Mouse (Mus musculus) kidney, postnatal 25 days (tissue): ENCODE measurements at regions not wholly inside any gene's neighbourhood (a gene's known extent, or its start where the extent isn't known, plus 50 kb on each side); places are given as distances from the start of the nearest gene placed in this dataset.

Experiments used
- DNase-seq, 2 experiments: peaks; one replicate each; pipeline ENCODE4 v3.0.0; 2021; ENCODE audit warnings: mixed read lengths in 2 of 2

DNA sequence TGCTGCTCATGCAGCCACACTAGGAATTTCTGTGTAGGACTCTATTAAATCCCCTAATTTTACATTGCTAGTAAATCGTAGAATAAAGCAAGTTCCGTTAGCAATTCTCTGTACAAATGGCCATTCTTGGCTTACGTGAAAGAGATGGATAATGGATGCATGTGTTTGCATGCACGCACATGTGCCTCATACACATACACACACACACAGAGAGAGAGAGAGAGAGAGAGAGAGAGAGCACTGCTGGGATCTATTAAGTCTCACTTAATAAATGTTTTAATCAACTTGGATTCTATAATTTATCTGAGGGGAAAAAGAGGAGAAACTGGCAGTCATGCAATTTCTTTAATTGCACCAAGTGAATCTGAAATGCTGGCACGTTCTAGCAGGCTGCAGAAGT is 244.5 kb upstream of the Spred2 start:
- no peak for DNase-seq

- DNase-seq, result no peak
Measured at GRCm38 (mm10) chr11:19701198-19701597, 223.0 kb upstream of the Spred2 start.

GRCm38 (mm10) chr11:19708821-19709220 is 215.4 kb upstream of the Spred2 start:
- DNase-seq, result no peak

DNA sequence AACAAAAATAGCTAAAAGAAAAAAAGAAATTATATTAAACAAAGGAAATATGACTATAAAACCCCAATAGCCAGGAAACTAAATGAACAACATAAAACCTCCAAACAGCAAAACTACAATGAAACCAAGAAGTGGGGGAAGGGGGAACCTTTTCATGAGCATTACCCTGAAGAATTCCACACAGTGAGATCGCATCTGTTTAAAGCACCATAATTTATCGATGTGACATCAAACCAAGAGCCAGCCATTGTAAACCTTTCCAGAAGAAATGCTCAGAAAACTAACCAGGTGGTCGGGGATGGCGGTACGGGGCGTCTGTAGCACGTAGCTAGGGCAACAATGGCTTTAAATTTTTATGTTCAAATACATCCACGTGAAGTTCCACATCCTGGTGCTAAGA is 214.8 kb upstream of the Spred2 start:
- no peak for DNase-seq

- no peak for DNase-seq
Measured at GRCm38 (mm10) chr11:19713091-19713490, 211.1 kb upstream of the Spred2 start.

DNA sequence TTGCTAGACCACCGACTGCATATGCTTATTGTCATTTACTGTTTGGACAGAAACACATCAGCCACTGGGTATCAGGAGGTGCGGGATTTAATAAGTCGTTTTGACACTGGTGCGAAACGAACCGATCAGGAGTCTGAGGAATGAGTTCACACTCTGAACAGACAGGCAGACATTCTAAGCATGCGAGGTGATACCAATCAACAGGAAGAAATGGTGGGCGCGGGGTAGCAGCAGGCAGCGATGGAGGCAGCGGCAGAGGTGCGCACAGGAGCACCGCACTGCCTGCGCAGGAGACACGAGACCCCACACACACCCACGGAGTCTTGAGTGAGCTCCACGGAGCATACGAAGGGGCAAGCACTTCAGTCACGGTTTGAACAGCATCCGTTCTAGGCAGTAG is 210.6 kb upstream of the Spred2 start:
- DNase-seq, result no peak

- no peak for DNase-seq
Measured at GRCm38 (mm10) chr11:19714211-19714610, 210.0 kb upstream of the Spred2 start.

DNA sequence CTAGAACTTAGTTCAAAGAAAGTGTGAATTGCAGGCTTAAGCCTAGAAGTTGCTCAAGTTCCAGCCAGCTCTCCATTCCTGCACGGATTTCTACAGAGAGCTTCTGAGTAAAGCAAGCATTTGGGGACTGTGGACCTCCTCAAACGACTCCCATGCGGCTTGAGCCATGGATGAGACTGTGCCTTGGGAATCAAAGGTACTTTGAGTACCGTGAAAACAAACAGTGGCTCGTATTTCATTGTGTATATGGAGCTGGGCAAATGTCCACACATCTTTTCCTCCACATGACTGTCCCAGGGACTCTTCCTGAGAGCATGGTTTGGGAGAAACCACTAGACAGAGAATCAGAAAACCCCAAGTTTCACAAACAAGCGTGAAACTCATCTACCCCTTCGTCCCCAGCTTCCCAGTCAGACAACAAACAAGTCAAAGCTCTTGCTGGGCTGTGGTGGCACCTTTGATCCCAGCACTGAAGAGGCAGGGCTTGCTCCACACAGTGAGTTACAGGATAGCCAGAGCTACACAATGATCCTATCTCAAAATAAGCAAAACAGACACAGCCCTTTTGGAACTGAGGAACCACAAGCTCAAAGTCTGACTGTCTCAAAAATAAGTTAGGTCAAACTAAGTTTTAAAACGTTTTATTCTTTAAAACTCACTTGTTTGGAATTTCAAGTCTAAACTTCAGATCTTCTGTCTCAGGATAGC is 209.1 kb upstream of the Spred2 start:
- DNase-seq, result no peak

- DNase-seq, result no peak
Measured at GRCm38 (mm10) chr11:19718165-19718564, 206.0 kb upstream of the Spred2 start.

DNA sequence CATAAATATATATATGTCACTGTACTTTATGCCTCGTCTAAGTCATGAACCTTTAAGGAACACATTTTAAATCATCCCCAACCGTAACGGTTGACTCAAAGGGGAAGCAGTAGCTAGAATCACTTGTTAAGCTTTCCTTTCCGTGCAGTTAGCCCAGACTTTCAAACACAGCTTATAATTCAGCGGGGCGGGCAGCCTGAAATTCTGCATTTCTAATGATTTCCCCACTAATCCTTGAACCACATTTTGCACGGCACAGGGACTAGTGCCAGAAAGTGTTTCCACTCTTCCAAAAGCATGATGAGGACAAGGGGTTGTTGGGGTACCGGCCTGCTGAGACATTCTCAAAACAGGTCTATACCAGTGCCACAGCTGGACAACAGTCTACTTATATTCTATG is 195.1 kb upstream of the Spred2 start:
- no peak for DNase-seq

DNA sequence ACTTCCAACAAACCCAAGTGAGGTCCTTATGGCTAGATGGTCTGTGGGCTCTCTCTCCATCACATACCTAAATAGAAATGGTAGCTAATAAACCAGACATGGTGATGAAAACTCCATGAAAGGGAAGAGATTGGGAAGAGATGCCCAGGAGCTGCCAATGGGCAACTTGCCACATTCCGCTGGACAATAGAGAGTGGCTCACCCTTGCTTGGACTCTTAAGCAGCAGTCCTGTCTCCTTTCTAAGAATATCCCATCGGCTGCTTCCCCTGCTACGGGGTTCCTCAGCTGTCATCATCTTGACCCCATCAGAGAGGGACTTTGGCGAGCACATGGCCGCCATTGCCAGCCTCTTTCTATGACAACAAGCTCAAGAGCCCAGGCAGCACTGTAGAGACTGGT is 193.4 kb upstream of the Spred2 start:
- DNase-seq, result no peak

- no peak for DNase-seq
Measured at GRCm38 (mm10) chr11:19736076-19736475, 188.1 kb upstream of the Spred2 start.

GRCm38 (mm10) chr11:19736926-19737325 is 187.2 kb upstream of the Spred2 start:
- no peak for DNase-seq

GRCm38 (mm10) chr11:19737331-19737730 is 186.8 kb upstream of the Spred2 start:
- DNase-seq, result no peak

GRCm38 (mm10) chr11:19737807-19738206 is 186.4 kb upstream of the Spred2 start:
- DNase-seq, result no peak

- DNase-seq, result no peak
Measured at GRCm38 (mm10) chr11:19739527-19740151, 184.5 kb upstream of the Spred2 start.

DNA sequence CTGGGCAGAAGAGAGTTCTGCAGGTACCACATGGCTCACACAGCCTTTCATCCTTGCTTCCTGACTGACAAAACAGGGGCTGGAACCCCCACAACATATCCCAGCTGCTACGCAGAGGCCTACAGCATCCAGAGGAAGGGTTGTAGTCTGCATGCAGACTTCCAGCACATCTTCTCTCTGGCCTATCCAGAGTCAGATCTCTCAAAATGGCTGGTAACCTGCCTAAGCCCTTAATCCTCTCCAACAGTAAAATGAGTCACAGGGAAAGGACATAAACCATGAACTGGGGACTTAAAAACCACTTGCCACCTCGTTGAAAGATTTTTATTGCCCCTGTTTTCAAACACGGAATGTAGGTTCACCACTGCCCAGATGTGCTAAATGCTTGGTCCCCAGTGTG is 183.6 kb upstream of the Spred2 start:
- DNase-seq, result no peak

DNA sequence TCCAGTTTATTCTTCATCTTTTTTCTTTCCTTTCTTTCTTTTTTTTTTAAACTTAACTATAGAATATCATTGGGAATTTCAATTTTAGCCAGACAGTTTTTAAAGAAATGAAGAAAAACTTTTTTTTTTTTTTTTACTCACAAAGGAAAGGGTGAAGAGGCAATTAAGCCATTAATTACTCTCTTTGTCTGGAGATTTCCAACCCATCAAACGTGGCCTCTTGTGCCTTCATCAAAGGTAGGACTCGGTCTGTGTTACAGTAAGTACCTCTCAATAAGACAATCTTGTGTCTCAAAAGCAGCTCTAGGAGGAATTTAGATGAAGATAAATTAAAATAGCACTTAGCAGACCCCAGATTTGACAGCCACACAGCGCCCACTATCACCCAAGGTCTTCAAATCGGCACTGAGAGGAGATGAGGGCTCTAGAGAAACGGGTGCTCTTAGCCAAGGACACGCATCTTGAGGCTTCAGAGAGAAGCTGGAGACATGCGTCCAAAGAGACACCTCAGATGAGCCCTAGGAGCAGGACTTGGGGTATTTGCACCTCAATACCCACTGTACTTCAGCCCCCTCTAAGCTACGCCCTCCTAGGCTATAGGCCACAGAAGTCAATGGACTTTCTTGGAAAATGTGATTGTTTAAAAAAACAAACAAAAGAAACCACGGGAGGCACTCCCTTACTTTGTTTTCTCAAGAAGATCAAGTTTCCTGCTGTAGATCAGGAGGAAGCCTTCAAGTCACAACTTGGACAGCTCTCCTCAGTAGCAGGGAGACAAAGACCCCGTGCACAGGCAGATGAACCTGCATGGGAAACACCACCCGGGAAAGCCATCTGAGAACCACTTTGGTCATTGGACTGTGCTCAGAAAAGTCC is 176.8 kb upstream of the Spred2 start:
- no peak for DNase-seq

DNA sequence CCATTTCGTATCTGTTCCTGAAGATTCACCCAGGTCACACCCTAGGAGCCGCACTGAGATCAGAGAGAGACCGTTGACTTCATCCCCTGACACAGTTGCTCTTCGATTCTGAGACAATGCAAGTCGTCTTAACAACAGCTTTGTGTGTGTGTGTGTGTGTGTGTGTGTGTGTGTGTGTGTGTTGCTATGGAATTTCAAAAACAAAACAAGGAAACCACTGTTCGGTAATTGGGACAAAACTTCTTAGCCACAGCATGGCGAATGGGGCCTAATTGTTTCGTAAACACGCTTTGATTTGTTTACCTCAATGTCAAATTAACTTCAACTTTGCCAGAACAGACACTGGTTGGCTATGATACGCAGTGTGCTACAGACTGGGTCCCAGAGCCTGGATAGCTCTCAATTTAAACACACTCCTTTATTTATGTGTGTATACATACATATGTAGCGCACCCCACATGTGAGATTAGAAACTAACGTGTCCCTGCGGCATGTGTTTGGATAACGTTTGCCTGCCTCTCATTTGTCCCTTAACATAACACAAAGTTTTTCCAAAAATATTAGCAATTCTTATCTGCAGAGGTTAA is 176.1 kb upstream of the Spred2 start:
- no peak for DNase-seq

- no peak for DNase-seq
Measured at GRCm38 (mm10) chr11:19758892-19759291, 165.3 kb upstream of the Spred2 start.

DNA sequence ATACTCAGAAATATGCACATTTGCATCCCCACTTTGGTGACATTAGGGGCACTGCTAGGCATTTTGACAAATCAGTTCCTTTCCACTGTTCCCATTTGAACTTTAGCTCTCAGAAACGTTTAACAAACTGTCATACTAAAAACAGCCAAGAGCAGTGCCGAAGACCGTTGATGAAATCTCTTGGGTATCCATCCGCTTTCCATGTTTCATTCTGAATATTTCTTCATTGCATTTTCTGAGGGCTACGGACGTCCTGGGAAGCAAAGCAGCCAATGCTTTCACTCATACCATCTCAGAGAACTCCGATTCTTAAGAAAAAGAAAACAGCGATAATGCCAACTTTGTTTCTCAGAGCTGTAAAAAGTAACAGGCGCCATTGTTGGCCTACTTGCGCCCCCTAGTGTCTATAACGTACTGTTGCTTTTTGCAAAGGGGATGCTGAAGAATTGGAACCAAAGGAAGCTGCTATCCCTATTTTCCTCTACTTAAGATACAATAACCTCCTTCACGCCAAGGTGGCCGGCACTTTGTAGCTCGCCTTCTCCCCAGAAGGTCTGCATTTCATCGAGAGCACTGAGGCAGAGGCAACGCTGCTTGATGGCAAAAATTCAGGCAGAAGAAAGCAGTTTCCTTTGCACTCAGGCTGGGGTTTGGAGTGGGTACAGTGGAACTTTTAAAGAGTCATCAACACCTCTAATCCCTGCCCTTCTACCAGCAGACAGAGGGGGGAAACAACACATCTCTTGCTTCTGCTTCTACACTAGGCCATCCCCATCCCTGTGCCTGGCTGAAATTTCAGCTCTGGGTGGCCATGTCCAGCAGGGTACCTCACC is 163.1 kb upstream of the Spred2 start:
- peak in 1 of 2 experiments; percentile 73 for DNase-seq

DNA sequence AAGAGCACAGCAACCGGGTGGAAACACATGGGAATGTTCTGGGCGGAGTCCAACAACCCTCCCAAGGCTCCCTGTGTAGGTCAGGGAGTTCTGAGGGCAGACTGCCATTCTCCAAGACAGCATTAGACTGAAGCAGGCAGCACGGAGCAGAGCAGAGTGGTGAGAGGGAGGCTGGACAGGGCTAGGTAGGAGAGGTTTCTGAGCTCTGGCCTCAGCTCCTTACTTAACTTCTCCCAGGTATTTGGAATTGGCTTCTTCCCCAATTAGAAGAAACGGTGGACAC is 162.5 kb upstream of the Spred2 start:
- peak; percentile 18 to 48 for DNase-seq

- DNase-seq, result no peak
Measured at GRCm38 (mm10) chr11:19767316-19767715, 156.9 kb upstream of the Spred2 start.
